Mouse (Mus musculus) kidney, postnatal 25 days (tissue): Measurements from ENCODE around the gene Stom.

Experiments used
- DNase-seq, 2 experiments: peaks; one replicate each; pipeline ENCODE4 v3.0.0; 2021; ENCODE audit warnings: mixed read lengths in 2 of 2

Gene Stom

GRCm38 (mm10) chr2:35318405-35318804 is 18.4 kb downstream of the Stom start:
- no peak for DNase-seq

- no peak for DNase-seq
Observed at GRCm38 (mm10) chr2:35317604-35318003, 19.2 kb downstream of the Stom start.

GRCm38 (mm10) chr2:35314300-35314699 is 22.5 kb downstream of the Stom start:
- no peak for DNase-seq

- no peak for DNase-seq
Observed at GRCm38 (mm10) chr2:35309906-35310493, 26.8 kb downstream of the Stom start.

- no peak for DNase-seq
Observed at GRCm38 (mm10) chr2:35308166-35308565, 28.6 kb downstream of the Stom start.

GRCm38 (mm10) chr2:35302049-35302885 is 34.5 kb downstream of the Stom start:
- DNase-seq: no peak

- DNase-seq: no peak
Observed at GRCm38 (mm10) chr2:35299437-35299836, 37.3 kb downstream of the Stom start.

- peak; percentile 76 to 78 for DNase-seq
Observed at GRCm38 (mm10) chr2:35297703-35298332, 39.0 kb downstream of the Stom start.

- no peak for DNase-seq
Observed at GRCm38 (mm10) chr2:35293291-35293690, 43.5 kb downstream of the Stom start.

GRCm38 (mm10) chr2:35292700-35293099 is 44.1 kb downstream of the Stom start:
- DNase-seq: no peak

- peak in 1 of 2 experiments; percentile 80 for DNase-seq
Observed at GRCm38 (mm10) chr2:35291856-35292255, 44.9 kb downstream of the Stom start.

- peak; percentile 73 to 88 for DNase-seq
Observed at GRCm38 (mm10) chr2:35288758-35289635, 47.8 kb downstream of the Stom start.

- DNase-seq: no peak
Observed at GRCm38 (mm10) chr2:35287017-35287620, 49.7 kb downstream of the Stom start.

GRCm38 (mm10) chr2:35285209-35285608 is 51.6 kb downstream of the Stom start:
- no peak for DNase-seq

GRCm38 (mm10) chr2:35283997-35284396 is 52.8 kb downstream of the Stom start:
- no peak for DNase-seq

- DNase-seq: peak in 1 of 2 experiments; percentile 56
Observed at GRCm38 (mm10) chr2:35282214-35282613, 54.6 kb downstream of the Stom start.

- DNase-seq: peak; percentile 48 to 83
Observed at GRCm38 (mm10) chr2:35280001-35280400, 56.8 kb downstream of the Stom start.

- DNase-seq: no peak
Observed at GRCm38 (mm10) chr2:35278371-35279210, 58.2 kb downstream of the Stom start.

GRCm38 (mm10) chr2:35277686-35278085 is 59.1 kb downstream of the Stom start:
- DNase-seq: peak in 1 of 2 experiments; percentile 63

- peak; percentile 47 to 74 for DNase-seq
Observed at GRCm38 (mm10) chr2:35273536-35273935, 63.2 kb downstream of the Stom start.

GRCm38 (mm10) chr2:35272881-35273280 is 63.9 kb downstream of the Stom start:
- no peak for DNase-seq
